Mouse (Mus musculus): ENCODE results near the gene Helb. TPM values are rescaled to one million over a fixed set of nuclear protein-coding genes. Genes with fewer than 3 reads are reported as not detected.

The Helb gene
- polyA plus RNA-seq, 1 experiment from 2014 or later: 5.0 TPM

GRCm38 (mm10) chr10:120130621-120131020, 17.8 kb upstream of the Helb start:
- H3K36me3 ChIP-seq (ENCODE audit: control insufficient read depth, insufficient read depth, low read length): no peaks in the 10 kb centered on the region
- H3K9ac ChIP-seq (replicated peaks; ENCODE audit: low read depth, low read length): no peak overlapping the region
- H3K4me3 ChIP-seq (ENCODE audit: low read depth, low read length): no peak overlapping the region
- no peaks in the 10 kb centered on the region for H3K27me3 ChIP-seq (ENCODE audit: control insufficient read depth, insufficient read depth, low read length)
- no peak overlapping the region for H3K27ac ChIP-seq (ENCODE audit: low read length)
- no peaks in the 10 kb centered on the region for H3K4me1 ChIP-seq (ENCODE audit: control insufficient read depth, insufficient read depth, low read length)
- no peak for ATAC-seq (ENCODE audit: insufficient number of reproducible peaks, insufficient read depth, low FRiP score, low read depth)
- H3K4me2 ChIP-seq (replicated peaks; ENCODE audit: low read depth, low read length): no peak overlapping the region
- 60% methylated on average over 16 of the region's 16 CpGs for whole genome bisulfite sequencing
- H3K9me3 ChIP-seq (ENCODE audit: control insufficient read depth, low read depth, low read length): no peaks in the 10 kb centered on the region

GRCm38 (mm10) chr10:120128601-120129277, 16.0 kb upstream of the Helb start:
- no peaks in the 10 kb centered on the region for H3K4me1 ChIP-seq (ENCODE audit: control insufficient read depth, insufficient read depth, low read length)
- H3K9me3 ChIP-seq (ENCODE audit: control insufficient read depth, low read depth, low read length): no peaks in the 10 kb centered on the region
- no peaks in the 10 kb centered on the region for H3K27me3 ChIP-seq (ENCODE audit: control insufficient read depth, insufficient read depth, low read length)
- no peaks in the 10 kb centered on the region for H3K36me3 ChIP-seq (ENCODE audit: control insufficient read depth, insufficient read depth, low read length)
- no peak overlapping the region for H3K9ac ChIP-seq (replicated peaks; ENCODE audit: low read depth, low read length)
- no peak overlapping the region for H3K27ac ChIP-seq (ENCODE audit: low read length)
- no peak for ATAC-seq (ENCODE audit: insufficient number of reproducible peaks, insufficient read depth, low FRiP score, low read depth)
- no peak overlapping the region for H3K4me3 ChIP-seq (ENCODE audit: low read depth, low read length)
- WGBS: 36% methylated on average over 13 of the region's 13 CpGs
- H3K4me2 ChIP-seq (replicated peaks; ENCODE audit: low read depth, low read length): no peak overlapping the region

GRCm38 (mm10) chr10:120125465-120125857, 12.7 kb upstream of the Helb start:
- ATAC-seq (ENCODE audit: insufficient number of reproducible peaks, insufficient read depth, low FRiP score, low read depth): no peak
- no peak overlapping the region for H3K4me3 ChIP-seq (ENCODE audit: low read depth, low read length)
- H3K9ac ChIP-seq (replicated peaks; ENCODE audit: low read depth, low read length): no peak overlapping the region
- H3K36me3 ChIP-seq (ENCODE audit: control insufficient read depth, insufficient read depth, low read length): no peaks in the 10 kb centered on the region
- no peaks in the 10 kb centered on the region for H3K9me3 ChIP-seq (ENCODE audit: control insufficient read depth, low read depth, low read length)
- WGBS: 75% methylated on average over 10 of the region's 10 CpGs
- H3K27ac ChIP-seq (ENCODE audit: low read length): no peak overlapping the region
- H3K4me2 ChIP-seq (replicated peaks; ENCODE audit: low read depth, low read length): no peak overlapping the region
- no peaks in the 10 kb centered on the region for H3K27me3 ChIP-seq (ENCODE audit: control insufficient read depth, insufficient read depth, low read length)
- H3K4me1 ChIP-seq (ENCODE audit: control insufficient read depth, insufficient read depth, low read length): no peaks in the 10 kb centered on the region

- 52% methylated on average over 7 of the region's 7 CpGs for WGBS
- H3K4me2 ChIP-seq (replicated peaks; ENCODE audit: low read depth, low read length): no peak overlapping the region
- H3K27ac ChIP-seq (ENCODE audit: low read length): no peak overlapping the region
- H3K4me1 ChIP-seq (ENCODE audit: control insufficient read depth, insufficient read depth, low read length): no peaks in the 10 kb centered on the region
- H3K9me3 ChIP-seq (ENCODE audit: control insufficient read depth, low read depth, low read length): no peaks in the 10 kb centered on the region
- H3K9ac ChIP-seq (replicated peaks; ENCODE audit: low read depth, low read length): no peak overlapping the region
- no peaks in the 10 kb centered on the region for H3K36me3 ChIP-seq (ENCODE audit: control insufficient read depth, insufficient read depth, low read length)
- H3K4me3 ChIP-seq (ENCODE audit: low read depth, low read length): no peak overlapping the region
- no peaks in the 10 kb centered on the region for H3K27me3 ChIP-seq (ENCODE audit: control insufficient read depth, insufficient read depth, low read length)
- ATAC-seq (ENCODE audit: insufficient number of reproducible peaks, insufficient read depth, low FRiP score, low read depth): 0 out of 2 replicates have a peak, but pooled peaks have one; percentile 53
Measured at GRCm38 (mm10) chr10:120124801-120125464, 12.1 kb upstream of the Helb start.

GRCm38 (mm10) chr10:120123721-120124120, 10.9 kb upstream of the Helb start:
- no peak for ATAC-seq (ENCODE audit: insufficient number of reproducible peaks, insufficient read depth, low FRiP score, low read depth)
- no peak overlapping the region for H3K27ac ChIP-seq (ENCODE audit: low read length)
- H3K4me1 ChIP-seq (ENCODE audit: control insufficient read depth, insufficient read depth, low read length): no peaks in the 10 kb centered on the region
- H3K9me3 ChIP-seq (ENCODE audit: control insufficient read depth, low read depth, low read length): no peaks in the 10 kb centered on the region
- H3K4me3 ChIP-seq (ENCODE audit: low read depth, low read length): no peak overlapping the region
- no peaks in the 10 kb centered on the region for H3K27me3 ChIP-seq (ENCODE audit: control insufficient read depth, insufficient read depth, low read length)
- WGBS: 88% methylated on average over 3 of the region's 3 CpGs
- H3K9ac ChIP-seq (replicated peaks; ENCODE audit: low read depth, low read length): no peak overlapping the region
- H3K36me3 ChIP-seq (ENCODE audit: control insufficient read depth, insufficient read depth, low read length): no peaks in the 10 kb centered on the region
- H3K4me2 ChIP-seq (replicated peaks; ENCODE audit: low read depth, low read length): no peak overlapping the region

- H3K4me2 ChIP-seq (replicated peaks; ENCODE audit: low read depth, low read length): no peak overlapping the region
- no peaks in the 10 kb centered on the region for H3K36me3 ChIP-seq (ENCODE audit: control insufficient read depth, insufficient read depth, low read length)
- H3K4me3 ChIP-seq (ENCODE audit: low read depth, low read length): no peak overlapping the region
- ATAC-seq (ENCODE audit: insufficient number of reproducible peaks, insufficient read depth, low FRiP score, low read depth): no peak
- H3K9me3 ChIP-seq (ENCODE audit: control insufficient read depth, low read depth, low read length): no peaks in the 10 kb centered on the region
- WGBS: 97% methylated on average over 1 of the region's 1 CpGs
- H3K9ac ChIP-seq (replicated peaks; ENCODE audit: low read depth, low read length): no peak overlapping the region
- H3K27ac ChIP-seq (ENCODE audit: low read length): no peak overlapping the region
- no peaks in the 10 kb centered on the region for H3K27me3 ChIP-seq (ENCODE audit: control insufficient read depth, insufficient read depth, low read length)
- H3K4me1 ChIP-seq (ENCODE audit: control insufficient read depth, insufficient read depth, low read length): no peaks in the 10 kb centered on the region
Measured at GRCm38 (mm10) chr10:120115249-120115648, 2.5 kb upstream of the Helb start.

GRCm38 (mm10) chr10:120114493-120114892, 1.7 kb upstream of the Helb start:
- no peaks in the 10 kb centered on the region for H3K4me1 ChIP-seq (ENCODE audit: control insufficient read depth, insufficient read depth, low read length)
- H3K36me3 ChIP-seq (ENCODE audit: control insufficient read depth, insufficient read depth, low read length): no peaks in the 10 kb centered on the region
- no peak overlapping the region for H3K4me2 ChIP-seq (replicated peaks; ENCODE audit: low read depth, low read length)
- H3K4me3 ChIP-seq (ENCODE audit: low read depth, low read length): no peak overlapping the region
- 48% methylated on average over 7 of the region's 7 CpGs for WGBS
- ATAC-seq (ENCODE audit: insufficient number of reproducible peaks, insufficient read depth, low FRiP score, low read depth): no peak
- H3K27me3 ChIP-seq (ENCODE audit: control insufficient read depth, insufficient read depth, low read length): no peaks in the 10 kb centered on the region
- no peaks in the 10 kb centered on the region for H3K9me3 ChIP-seq (ENCODE audit: control insufficient read depth, low read depth, low read length)
- H3K27ac ChIP-seq (ENCODE audit: low read length): no peak overlapping the region
- H3K9ac ChIP-seq (replicated peaks; ENCODE audit: low read depth, low read length): no peak overlapping the region

- no peak overlapping the region for H3K9ac ChIP-seq (replicated peaks; ENCODE audit: low read depth, low read length)
- no peak for ATAC-seq (ENCODE audit: insufficient number of reproducible peaks, insufficient read depth, low FRiP score, low read depth)
- 79% methylated on average over 6 of the region's 6 CpGs for WGBS
- no peak overlapping the region for H3K4me3 ChIP-seq (ENCODE audit: low read depth, low read length)
- no peaks in the 10 kb centered on the region for H3K9me3 ChIP-seq (ENCODE audit: control insufficient read depth, low read depth, low read length)
- H3K4me1 ChIP-seq (ENCODE audit: control insufficient read depth, insufficient read depth, low read length): no peaks in the 10 kb centered on the region
- H3K4me2 ChIP-seq (replicated peaks; ENCODE audit: low read depth, low read length): no peak overlapping the region
- no peak overlapping the region for H3K27ac ChIP-seq (ENCODE audit: low read length)
- H3K36me3 ChIP-seq (ENCODE audit: control insufficient read depth, insufficient read depth, low read length): no peaks in the 10 kb centered on the region
- H3K27me3 ChIP-seq (ENCODE audit: control insufficient read depth, insufficient read depth, low read length): no peaks in the 10 kb centered on the region
Measured at GRCm38 (mm10) chr10:120113980-120114379, 1.2 kb upstream of the Helb start.

Measured in stomach, embryonic 14.5 days (tissue).